Mouse (Mus musculus) T-helper 1 cell (primary cell): ENCODE results near the gene Mink1.

Experiments
- in situ Hi-C: fragments of 300-600 bp; cut with MboI, MseI; formaldehyde crosslinking; loops from one replicate; pipeline ENCODE4 v1.15.1; 2025; ENCODE audit warnings: high pct_unique_total_duplicates

Mink1 gene

DNA sequence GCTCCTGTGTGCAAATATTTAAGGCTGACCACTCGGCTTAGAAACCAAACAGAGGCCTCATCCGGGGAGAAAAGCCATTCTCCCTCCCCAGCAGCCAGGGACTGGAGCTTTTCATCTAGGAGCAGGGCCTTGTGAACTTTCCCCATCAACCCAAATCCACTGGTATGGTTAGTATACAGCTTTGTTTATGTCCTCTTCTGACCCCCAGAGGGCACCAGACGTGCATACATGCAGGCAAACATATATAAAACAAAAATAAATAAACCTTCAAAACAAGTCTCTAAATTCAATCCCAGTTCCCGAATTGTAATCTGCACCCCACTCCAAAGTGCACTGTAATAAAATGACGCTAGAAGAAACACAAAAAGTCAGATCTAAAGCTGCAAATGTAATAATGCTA is 66.9 kb downstream of the Mink1 start:
- in situ Hi-C loops, result no loop called here

DNA sequence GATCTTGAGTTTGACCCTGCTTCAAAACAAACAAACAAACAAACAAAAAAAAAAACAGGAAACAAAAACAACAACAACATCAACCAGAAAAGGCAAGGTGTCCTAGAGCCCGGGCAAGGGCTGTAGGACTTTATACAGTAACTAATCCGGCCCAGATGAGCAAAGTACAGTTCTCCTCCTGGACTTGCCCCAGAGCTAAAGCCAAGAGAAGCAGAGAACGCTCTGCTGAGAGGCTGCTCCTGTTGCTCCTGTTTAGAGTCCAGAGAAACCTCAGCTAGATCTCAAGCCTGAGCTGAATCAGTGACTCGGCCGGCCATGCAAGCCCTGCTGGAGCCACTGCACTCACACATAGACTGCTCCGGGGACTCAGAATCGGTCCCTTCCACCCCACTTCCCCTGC is 67.4 kb downstream of the Mink1 start:
- in situ Hi-C loops, result no loop called here

DNA sequence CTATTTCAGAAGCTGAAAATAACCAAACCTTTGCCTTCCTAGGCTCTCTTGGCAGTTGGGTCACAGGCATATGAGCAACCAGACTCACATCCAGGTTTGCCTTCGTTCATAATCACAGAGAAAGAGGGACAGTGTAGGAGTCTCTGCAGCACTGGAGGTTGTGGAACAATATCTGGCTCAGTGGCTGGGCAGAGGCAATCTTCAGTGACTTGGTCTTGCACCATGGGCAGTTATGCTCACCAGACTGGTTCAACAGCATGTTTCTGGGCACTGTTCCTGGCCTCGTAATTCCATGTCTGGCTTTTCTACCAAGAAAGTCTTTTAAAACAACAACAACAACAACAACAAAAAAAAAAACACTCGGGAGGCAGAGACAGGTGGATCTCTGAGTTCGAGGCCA is 72.9 kb downstream of the Mink1 start:
- in situ Hi-C loops, result no loop called here

DNA sequence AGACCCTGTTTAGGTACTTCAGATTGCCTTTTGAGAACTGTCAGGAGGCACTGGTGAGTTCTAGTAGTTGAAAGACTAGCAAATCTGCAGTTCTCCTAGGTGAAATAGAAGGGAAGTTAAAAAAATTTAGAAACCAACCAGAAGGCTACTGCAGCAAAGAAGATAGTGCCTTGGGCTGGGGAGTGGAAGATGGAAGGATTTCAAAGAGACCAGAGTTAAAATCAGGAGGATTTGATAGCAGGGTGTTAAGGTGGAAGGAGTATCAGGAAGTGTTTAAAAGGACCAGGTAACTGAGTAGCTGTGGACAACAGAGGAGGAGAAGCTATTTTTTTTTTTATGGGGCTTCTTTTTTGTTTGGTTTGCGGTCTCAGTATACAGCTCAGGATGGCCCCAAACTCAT is 75.1 kb downstream of the Mink1 start:
- in situ Hi-C loops, result no loop called here

DNA sequence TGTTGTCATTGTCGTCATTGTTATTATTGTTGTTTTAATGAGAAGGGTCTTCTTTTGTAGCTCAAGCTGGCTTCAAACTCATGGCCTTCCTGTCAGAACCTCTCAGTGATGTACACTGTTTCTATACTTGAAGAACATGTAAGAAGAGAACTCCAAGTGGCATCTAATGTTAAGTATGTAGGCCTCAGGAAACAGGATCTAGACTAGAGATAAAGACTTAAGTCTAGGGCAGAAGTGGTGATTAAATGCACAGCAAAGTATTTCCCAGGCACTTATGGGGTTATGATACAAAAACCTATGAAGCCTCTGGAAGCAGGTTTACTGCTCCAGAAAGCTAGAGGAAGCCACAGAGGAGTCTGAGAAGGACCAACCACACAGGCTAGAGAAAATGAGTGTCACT is 75.6 kb downstream of the Mink1 start:
- in situ Hi-C loops, result no loop called here

DNA sequence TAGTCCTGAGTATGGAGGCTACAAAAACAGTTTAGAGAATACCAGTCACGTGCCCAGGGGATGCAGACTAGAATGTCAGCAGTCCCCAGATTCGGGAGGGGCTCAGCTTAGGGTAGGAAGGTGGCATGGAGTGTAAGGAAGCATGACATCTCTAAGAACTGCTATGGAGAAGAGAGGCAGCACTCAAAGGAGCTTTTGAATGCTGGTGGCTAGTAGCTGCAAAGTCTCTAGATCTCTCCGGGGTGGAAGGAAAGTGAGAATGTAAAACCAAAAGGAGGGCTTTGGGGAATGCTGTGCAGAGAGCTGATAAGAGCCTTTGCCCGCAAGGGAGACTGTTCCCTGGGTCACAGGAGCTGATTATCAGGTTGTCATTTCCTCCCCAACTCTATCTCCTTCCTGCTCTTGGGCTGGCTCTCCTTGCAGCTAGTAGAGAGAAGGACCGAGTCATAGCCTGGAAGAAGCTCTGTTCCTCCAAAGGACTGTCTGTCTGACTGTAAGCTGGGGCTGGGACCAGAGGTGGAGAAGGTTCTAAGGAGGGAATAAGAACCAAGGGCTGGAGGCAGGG is 76.1 kb downstream of the Mink1 start, which contains the start of gene Gp1ba:
Gene Gp1ba, plus strand, starts transcription at position 409 of the 565 bp plus-strand sequence.
- in situ Hi-C loops, result no loop called here

DNA sequence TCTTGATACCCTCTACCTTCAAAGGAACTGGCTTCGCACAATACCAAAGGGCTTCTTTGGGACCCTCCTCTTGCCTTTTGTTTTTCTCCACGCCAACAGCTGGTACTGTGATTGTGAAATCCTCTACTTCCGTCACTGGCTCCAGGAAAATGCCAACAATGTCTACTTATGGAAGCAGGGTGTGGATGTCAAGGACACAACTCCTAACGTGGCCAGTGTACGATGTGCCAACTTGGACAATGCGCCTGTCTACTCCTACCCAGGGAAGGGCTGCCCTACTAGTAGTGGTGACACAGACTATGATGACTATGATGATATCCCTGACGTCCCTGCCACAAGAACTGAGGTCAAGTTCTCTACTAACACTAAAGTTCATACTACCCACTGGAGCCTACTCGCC is 77.3 kb downstream of the Mink1 start:
- in situ Hi-C loops, result no loop called here

DNA sequence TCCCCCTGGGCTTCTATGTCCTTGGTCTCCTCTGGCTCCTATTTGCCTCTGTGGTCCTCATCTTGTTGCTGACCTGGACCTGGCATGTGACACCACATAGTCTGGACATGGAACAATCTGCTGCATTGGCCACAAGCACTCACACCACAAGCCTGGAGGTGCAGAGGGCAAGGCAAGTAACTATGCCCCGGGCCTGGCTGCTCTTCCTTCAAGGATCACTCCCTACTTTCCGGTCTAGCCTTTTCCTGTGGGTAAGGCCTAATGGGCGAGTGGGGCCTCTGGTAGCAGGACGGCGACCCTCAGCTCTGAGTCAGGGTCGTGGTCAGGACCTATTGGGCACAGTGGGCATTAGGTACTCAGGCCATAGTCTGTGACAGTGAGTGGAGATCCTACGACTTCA is 78.6 kb downstream of the Mink1 start:
- in situ Hi-C loops, result no loop called here

DNA sequence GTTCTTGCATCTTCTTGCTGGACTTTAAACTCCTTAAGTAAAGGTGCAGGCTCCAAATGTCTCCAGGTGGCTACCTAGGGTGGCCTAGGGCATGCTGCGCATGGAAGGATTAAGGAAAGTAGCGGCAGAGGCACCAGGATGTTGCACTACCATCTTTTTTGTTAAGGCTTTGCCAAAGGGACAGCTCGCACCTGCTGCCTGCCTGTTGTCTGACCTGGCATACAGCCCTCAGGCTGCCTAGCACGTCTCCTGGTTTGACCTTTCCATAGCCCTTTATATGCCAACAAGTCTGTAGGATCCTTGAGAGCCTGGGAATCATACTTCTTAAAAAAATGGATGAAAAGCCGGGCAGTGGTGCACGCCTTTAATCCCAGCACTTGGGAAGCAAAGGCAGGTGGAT is 80.4 kb downstream of the Mink1 start:
- in situ Hi-C loops, result no loop called here

DNA sequence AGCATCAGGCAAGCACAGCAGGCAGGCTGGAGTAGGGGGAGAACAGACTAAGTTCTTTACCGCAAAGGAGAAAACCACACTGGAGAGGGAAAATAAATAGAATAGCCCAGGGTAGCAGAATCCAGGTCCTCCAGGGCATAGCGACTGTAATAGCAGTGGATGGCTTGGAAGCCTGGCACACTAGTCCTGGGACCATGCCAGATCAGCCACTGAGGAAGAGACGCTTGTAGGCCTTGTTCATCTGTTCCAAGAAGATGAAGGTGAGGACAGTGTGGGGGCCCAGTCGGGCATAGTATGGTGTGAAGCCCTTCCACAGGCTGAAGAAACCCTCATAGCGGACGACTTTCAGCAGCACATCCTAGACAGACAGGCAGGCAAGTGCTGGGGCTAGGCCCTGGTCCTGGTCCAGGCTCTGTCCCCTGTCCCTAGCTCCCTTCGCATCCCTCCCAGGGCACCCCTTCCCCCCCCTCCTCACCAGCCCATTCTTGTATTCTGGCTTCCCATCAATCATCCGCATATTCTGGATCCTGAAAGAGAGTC is 82.0 kb downstream of the Mink1 start:
- in situ Hi-C loops, result no loop called here

DNA sequence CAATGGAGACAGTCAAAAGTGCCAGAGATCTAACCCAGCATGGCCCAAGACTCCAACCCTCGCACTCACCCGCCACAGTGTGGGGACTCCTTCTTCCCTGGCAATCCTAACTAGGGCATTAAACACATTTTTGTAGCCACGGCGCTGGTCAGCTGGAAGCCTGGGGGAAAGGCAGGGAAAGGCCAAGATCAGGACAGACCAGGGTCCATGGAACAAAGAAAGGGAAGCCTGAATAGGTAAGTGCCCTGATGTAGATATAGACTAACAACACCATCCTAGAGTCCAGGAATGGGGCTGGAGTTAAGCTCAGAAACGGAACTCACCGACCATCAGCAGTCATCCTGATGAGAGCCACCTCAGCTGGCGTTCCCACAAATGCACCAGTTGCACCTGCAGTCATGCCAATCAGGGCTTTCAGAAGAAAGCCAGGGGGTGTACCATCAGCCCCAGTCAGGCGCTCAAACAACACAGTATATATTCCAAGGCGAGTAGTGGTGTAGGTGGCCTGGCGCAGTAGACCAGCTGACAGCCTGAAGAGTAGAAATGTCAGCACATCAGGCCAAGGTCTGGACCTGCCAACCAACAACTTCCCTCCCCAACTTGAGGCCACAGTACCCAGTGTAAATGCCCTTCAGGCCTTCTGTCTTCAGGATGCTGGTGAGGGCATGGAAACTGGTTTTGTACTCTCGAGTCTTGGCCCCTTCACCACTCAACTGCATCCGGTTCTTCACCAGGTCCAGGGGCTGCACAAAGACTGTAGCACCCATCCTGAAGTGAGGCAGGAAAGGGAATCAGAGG is 83.0 kb downstream of the Mink1 start:
- in situ Hi-C loops, result no loop called here

DNA sequence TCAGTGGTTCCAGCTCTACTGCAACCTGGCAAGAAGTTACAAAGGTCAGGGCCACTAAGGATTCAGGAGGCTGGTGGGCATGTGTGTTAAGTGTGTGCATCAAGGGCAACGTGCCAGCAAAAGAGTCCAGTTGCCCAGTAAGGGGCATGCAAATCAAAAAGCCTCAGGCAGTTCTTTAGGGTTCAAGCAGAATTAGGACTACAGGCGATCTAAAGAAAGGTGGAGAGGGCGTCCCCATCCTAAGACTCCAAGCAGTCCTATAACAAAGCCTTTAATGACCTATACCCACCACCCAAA is 83.5 kb downstream of the Mink1 start:
- in situ Hi-C loops, result no loop called here

DNA sequence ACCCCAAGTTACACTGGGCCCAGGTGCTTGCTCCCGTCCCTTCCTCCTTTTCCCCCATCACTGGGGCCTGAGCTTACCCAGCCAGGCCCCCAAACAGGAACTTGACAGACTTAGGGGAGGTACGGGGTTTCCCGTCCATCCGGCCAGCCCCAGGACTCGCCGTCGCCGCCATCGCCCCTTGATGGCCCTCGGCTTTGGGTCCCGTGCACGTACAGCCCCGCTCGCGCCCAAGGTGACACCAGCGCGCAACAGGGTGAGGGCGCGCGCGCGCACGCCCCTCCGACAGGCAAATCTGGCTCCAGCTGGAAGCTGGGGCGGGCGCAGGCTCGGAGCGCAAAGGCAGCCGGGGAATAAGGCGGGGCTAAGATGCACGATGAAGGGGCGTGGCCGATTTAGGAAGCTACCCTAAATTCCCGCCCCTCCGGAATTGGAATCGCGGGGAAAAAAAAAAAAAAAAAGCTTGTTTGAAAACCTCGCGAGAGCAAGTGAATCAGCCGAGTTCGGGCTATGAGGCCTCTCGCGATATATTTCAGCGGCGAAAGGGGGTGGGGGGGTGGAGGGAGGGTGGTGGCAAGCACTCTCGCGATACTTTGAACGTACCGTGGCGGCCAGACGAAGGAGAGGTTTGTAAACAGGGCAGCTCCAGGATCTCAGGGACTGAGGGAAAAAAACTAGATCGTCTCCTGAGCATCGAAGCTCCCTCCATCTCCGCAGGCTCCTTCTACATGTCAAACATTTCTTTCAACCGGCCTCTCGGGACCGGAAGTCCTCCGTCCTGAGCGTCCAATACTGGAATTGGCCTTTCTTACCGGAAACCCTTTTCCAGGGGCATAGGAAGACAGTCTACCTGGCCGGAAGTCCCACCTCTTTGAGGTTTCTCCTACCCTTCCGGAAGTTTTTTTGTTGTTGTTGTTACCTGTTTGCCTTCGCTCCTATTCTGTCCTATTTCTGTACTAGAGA is 84.3 kb downstream of the Mink1 start, which contains the start of the genes Rnf167 and Slc25a11:
Gene Rnf167, plus strand, starts transcription at position 545 of the 960 bp plus-strand sequence.
Gene Slc25a11, minus strand, starts transcription at position 789 of the 960 bp plus-strand sequence.
- in situ Hi-C loops, result no loop called here

DNA sequence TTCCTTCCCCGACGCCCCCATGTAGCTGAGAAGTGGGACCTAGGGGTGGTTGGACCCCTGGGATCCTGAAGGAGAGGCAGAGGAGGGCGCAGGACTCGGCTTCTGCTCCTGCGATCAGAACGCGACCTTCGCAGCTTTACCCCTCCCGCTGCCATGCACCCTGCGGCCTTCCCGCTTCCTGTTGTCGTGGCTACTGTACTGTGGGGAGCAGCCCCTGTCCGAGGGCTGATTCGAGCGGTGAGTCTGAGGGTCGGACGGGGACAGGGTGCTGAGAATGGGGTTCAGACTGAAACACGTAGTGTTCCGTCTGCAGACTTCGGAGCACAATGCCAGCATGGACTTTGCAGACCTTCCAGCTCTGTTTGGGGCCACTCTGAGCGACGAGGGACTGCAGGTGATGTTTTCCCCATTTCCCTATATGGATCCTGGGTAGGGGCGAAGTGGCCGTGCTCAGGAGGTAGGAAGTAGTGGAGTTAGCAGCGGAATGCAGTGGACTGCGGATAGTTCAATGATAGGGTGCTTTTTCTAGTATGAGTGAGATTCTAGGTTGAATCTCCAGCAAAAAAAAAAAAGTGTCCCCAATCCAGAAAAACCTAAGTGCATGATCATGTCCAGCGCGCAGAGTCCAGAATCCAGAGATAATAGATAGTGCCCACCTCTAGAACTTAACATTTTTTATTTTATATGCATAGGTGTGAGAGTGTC is 85.2 kb downstream of the Mink1 start:
- in situ Hi-C loops, result no loop called here

DNA sequence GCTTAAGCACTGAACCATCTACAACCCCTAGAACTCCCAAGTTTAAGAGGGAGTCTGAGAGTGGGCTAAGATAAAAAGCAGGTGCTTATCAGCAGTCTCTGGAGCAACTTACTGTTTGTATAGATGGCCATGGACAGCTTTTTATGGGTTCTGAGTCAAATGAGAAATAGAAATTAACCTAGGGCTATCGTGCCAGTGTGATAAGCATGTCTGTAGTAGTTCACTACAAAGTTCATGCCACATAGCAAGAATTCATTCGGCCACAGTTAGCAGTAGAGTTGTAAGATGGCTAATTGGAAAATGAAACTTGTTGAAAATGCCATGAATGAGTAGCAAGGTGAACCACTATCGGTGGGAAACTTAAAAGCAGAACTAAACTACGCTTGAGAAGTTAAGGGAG is 85.8 kb downstream of the Mink1 start:
- in situ Hi-C loops, result no loop called here

DNA sequence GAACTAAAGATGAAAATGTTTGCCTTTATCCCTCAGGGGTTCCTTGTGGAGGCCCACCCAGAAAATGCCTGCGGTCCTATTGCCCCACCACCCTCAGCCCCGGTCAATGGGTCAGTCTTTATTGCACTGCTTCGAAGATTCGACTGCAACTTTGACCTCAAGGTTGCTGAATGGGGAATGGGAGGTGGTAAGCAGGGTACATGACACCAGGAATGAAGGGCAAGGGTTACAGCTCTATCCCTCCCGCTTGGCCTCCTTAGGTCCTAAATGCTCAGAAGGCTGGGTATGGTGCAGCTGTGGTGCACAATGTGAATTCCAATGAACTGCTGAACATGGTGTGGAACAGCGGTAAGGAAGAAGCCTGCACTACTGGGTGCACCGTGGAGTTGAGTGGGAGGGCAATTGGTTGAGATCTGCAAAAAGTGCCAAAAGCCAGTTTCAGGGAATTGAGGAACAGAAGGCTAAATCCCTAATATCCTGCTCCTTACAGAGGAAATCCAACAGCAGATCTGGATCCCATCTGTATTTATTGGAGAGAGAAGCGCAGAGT is 86.6 kb downstream of the Mink1 start:
- in situ Hi-C loops, result no loop called here

DNA sequence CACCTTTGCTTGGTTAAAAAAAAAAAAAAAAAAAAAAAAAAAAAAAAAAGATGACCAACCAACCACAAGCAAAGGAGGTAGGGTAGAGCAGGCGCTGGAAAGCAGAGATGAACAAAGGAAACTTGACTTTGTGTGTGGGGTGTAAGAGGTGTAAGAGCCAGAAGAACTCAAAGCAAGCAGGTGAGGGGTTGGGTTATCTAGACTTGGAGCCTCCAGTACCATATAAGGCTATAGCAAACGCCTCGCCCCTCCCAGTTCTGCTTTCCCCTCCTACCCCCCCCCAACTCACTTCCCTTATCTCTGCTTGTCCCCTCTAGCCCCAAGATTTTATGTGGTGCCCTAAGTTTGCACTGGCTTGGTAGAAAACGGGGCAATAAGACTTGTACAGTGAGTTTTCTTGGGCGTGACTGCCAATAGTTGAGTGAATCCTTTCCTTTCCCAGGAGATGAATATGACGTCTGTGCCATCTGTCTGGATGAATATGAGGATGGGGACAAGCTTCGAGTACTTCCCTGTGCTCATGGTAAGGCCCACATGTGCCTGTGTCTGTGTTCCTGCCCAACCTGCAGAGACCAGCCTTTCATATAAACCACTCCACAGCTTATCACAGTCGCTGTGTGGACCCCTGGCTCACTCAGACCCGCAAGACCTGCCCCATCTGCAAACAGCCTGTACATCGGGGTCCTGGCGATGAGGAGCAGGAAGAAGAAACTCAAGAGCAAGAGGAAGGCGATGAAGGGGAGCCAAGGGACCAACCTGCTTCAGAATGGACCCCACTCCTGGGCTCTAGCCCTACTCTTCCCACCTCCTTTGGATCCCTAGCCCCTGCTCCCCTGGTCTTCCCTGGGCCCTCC is 87.9 kb downstream of the Mink1 start:
- in situ Hi-C loops, result no loop called here

DNA sequence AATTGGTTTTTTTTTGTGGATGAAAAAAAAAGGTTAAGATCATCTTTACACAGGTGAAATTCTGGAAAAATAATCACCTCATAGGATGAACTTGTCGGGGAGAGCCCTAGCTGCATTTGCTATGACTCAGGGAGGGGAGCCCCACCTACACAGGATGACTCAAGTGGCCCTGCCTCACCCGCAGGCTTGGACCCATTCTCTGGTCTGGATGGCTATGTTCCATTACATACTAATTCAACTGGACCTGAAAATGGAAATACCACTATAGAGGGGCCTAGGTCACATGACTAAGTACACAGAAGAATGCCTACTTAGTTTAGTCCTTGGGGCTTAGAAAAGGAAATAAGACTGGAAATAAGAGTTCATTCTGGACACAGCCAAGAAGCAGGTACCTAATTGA is 88.7 kb downstream of the Mink1 start:
- in situ Hi-C loops, result no loop called here

DNA sequence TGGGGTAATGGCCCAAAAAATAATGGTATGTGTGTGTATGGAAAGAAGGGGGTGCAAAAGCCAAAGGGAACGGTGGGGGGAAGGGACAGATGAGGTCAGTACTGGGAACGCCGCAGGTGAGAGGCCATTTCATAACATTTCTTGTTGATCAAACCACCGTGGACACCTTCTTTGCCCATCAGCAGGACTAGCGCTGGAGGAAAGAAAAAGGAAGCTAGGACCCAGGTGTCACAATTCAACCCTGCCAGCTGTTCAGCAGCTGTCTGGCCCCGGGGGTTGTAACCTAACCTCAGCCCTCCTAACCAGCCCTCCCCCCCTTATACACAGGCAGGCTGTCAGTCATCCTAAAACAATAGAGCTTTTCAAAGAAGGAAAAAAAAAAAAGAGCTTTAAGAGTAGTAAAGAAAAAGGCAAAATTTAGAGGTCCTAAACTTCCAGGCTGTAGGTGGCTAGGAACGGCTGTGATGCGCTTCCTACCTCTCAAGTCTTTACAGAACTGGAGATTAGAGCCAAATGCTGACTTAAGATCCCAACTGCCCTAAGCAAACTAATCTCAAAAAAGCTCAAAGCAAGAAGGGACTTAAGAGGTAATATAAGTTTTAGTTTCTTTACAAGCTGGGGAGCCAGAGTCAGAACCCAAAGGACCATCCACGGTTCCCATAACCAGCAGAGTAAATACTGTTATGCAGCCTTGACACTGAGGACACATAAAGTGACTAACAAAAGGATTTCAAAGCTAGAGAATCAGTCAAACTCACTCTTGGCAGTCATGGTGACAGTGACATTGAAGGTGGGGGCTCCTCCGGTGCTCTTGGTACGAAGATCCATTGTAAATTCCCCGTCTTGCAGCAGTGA is 89.6 kb downstream of the Mink1 start:
- in situ Hi-C loops, result no loop called here
